Mouse (Mus musculus): Measurements from ENCODE around the gene Tbc1d22a. TPM values are rescaled to one million over a fixed set of nuclear protein-coding genes. Genes with fewer than 3 reads are reported as not detected.
A peak's percentile ranks its signal among the peaks of the same experiment; 100 is the strongest.
"Not testable (repeated sequence)": the region's sequence is repeated elsewhere in the genome, so short reads cannot be mapped to it uniquely, and the experiment has no call there.

Tbc1d22a gene
- polyA plus RNA-seq, 1 experiment from 2014 or later, result 11.9 TPM

DNA sequence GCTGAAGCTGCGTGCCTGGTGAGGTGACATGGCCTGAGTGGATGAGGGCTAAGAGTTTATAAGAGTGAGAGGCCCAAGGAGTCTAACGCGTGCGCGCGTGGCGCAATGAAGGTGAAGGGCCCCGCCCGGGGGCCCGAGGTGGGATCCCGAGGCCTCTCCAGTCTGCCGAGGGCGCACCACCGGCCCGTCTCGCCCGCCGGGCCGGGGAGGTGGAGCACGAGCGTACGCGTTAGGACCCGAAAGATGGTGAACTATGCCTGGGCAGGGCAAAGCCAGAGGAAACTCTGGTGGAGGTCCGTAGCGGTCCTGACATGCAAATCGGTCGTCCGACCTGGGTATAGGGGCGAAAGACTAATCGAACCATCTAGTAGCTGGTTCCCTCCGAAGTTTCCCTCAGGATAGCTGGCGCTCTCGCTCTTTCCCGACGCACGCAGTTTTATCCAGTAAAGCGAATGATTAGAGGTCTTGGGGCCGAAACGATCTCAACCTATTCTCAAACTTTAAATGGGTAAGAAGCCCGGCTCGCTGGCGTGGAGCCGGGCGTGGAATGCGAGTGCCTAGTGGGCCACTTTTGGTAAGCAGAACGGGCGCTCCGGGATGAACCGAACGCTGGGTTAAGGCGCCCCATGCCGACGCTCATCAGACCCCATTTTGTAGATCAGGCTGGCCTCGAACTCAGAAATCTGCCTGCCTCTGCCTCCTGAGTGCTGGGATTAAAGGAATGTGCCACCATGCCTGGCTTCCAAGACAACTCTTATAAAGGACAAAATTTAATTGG, 19.4 kb upstream of the Tbc1d22a start:
- not testable (repeated sequence) for H3K36me3 ChIP-seq (ENCODE audit: control insufficient read depth, insufficient read depth, low read length); DNase-seq; H3K27ac ChIP-seq (replicated peaks; ENCODE audit: low read depth, low read length); H3K9ac ChIP-seq (replicated peaks; ENCODE audit: low read length); H3K9me3 ChIP-seq (ENCODE audit: control insufficient read depth, low read length); H3K4me3 ChIP-seq (replicated peaks; ENCODE audit: low read depth, low read length); H3K27me3 ChIP-seq (ENCODE audit: control insufficient read depth, insufficient read depth, low read length); H3K4me1 ChIP-seq (ENCODE audit: control insufficient read depth, insufficient read depth, low read length); H3K4me2 ChIP-seq (ENCODE audit: low read length)
- WGBS, result 83% methylated on average over 55 of the region's 55 CpGs
- peak; percentile 92 for ATAC-seq (ENCODE audit: low FRiP score, low TSS enrichment)

DNA sequence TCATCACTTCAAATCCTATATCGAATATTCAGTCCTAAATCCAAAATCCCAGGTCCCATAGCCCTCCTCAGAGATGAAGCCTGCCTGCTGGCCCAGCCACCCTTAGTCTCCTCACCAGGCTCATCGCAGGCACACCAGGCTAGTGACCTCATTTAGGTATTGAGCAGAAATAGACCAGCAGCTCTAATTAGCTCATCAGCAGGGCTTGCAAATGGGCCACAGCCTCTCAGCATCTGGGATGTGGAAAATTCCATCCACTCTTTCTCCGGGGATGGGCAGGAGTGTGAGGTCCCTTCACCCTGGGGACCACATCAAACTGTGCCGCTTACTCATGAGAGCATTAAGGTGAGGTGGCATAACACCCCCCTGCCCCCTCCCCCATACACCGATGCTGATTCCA, 15.2 kb upstream of the Tbc1d22a start:
- H3K4me1 ChIP-seq (ENCODE audit: control insufficient read depth, insufficient read depth, low read length), result 0 out of 2 replicates have a peak, but pooled peaks cover 6% of the 10 kb centered on the region
- ATAC-seq (ENCODE audit: low FRiP score, low TSS enrichment) (no peak), DNase-seq (no peak)
- no peak overlapping the region for H3K4me2 ChIP-seq (ENCODE audit: low read length)
- H3K27me3 ChIP-seq (ENCODE audit: control insufficient read depth, insufficient read depth, low read length), result no peaks in the 10 kb centered on the region
- H3K4me3 ChIP-seq (replicated peaks; ENCODE audit: low read depth, low read length), result no peak overlapping the region
- H3K27ac ChIP-seq (replicated peaks; ENCODE audit: low read depth, low read length), result no peak overlapping the region
- 94% methylated on average over 5 of the region's 5 CpGs for WGBS
- H3K9ac ChIP-seq (replicated peaks; ENCODE audit: low read length), result no peak overlapping the region
- no peaks in the 10 kb centered on the region for H3K36me3 ChIP-seq (ENCODE audit: control insufficient read depth, insufficient read depth, low read length)
- H3K9me3 ChIP-seq (ENCODE audit: control insufficient read depth, low read length), result no peaks in the 10 kb centered on the region

GRCm38 (mm10) chr15:86199482-86199881, 14.8 kb upstream of the Tbc1d22a start:
- 0 out of 2 replicates have a peak, but pooled peaks cover 6% of the 10 kb centered on the region for H3K4me1 ChIP-seq (ENCODE audit: control insufficient read depth, insufficient read depth, low read length)
- no peak overlapping the region for H3K4me2 ChIP-seq (ENCODE audit: low read length)
- ATAC-seq (ENCODE audit: low FRiP score, low TSS enrichment), result no peak
- H3K4me3 ChIP-seq (replicated peaks; ENCODE audit: low read depth, low read length), result no peak overlapping the region
- no peaks in the 10 kb centered on the region for H3K9me3 ChIP-seq (ENCODE audit: control insufficient read depth, low read length)
- WGBS, result 73% methylated on average over 4 of the region's 4 CpGs
- no peak overlapping the region for H3K27ac ChIP-seq (replicated peaks; ENCODE audit: low read depth, low read length)
- H3K27me3 ChIP-seq (ENCODE audit: control insufficient read depth, insufficient read depth, low read length), result no peaks in the 10 kb centered on the region
- no peak for DNase-seq
- no peak overlapping the region for H3K9ac ChIP-seq (replicated peaks; ENCODE audit: low read length)
- H3K36me3 ChIP-seq (ENCODE audit: control insufficient read depth, insufficient read depth, low read length), result no peaks in the 10 kb centered on the region

- Histone ChIP-seq H3K9ac (replicated peaks; ENCODE audit: low read length) (no peak overlapping the region), H3K36me3 (ENCODE audit: control insufficient read depth, insufficient read depth, low read length) (no peaks in the 10 kb centered on the region), H3K27ac (replicated peaks; ENCODE audit: low read depth, low read length) (no peak overlapping the region), H3K27me3 (ENCODE audit: control insufficient read depth, insufficient read depth, low read length) (no peaks in the 10 kb centered on the region), H3K4me3 (replicated peaks; ENCODE audit: low read depth, low read length) (no peak overlapping the region), H3K9me3 (ENCODE audit: control insufficient read depth, low read length) (no peaks in the 10 kb centered on the region), H3K4me2 (ENCODE audit: low read length) (no peak overlapping the region), H3K4me1 (ENCODE audit: control insufficient read depth, insufficient read depth, low read length) (0 out of 2 replicates have a peak, but pooled peaks cover 6% of the 10 kb centered on the region)
- DNase-seq (no peak), ATAC-seq (ENCODE audit: low FRiP score, low TSS enrichment) (no peak)
- 62% methylated on average over 4 of the region's 4 CpGs for WGBS
Observed at GRCm38 (mm10) chr15:86200169-86200568, 14.1 kb upstream of the Tbc1d22a start.

DNA sequence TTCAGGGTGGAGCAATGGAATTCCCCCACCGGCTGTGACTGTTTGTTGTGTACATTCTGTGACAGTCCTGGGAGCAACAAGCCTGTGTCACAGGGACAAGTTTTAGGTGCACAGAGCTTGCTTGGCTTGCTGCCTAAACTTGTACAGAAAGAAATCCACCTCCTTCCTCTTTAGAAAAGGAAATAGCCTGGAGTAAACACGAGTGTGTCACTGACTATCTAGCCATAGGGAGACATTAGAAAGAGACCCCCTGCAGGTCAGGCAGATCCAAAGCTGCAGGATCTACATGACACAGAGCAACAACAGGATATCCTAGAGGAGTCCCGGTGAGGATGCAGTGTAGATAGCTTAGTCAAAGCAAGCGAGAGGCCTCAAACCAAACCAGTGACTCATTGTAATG, 13.2 kb upstream of the Tbc1d22a start:
- H3K4me1 ChIP-seq (ENCODE audit: control insufficient read depth, insufficient read depth, low read length), result 0 out of 2 replicates have a peak, but pooled peaks cover 6% of the 10 kb centered on the region
- WGBS, result 34% methylated on average over 4 of the region's 4 CpGs
- no peak overlapping the region for H3K4me3 ChIP-seq (replicated peaks; ENCODE audit: low read depth, low read length)
- no peak overlapping the region for H3K9ac ChIP-seq (replicated peaks; ENCODE audit: low read length)
- H3K9me3 ChIP-seq (ENCODE audit: control insufficient read depth, low read length), result no peaks in the 10 kb centered on the region
- ATAC-seq (ENCODE audit: low FRiP score, low TSS enrichment) (no peak), DNase-seq (peak; percentile 7)
- H3K4me2 ChIP-seq (ENCODE audit: low read length), result no peak overlapping the region
- no peaks in the 10 kb centered on the region for H3K36me3 ChIP-seq (ENCODE audit: control insufficient read depth, insufficient read depth, low read length)
- no peak overlapping the region for H3K27ac ChIP-seq (replicated peaks; ENCODE audit: low read depth, low read length)
- H3K27me3 ChIP-seq (ENCODE audit: control insufficient read depth, insufficient read depth, low read length), result no peaks in the 10 kb centered on the region

- Histone ChIP-seq H3K27ac (replicated peaks; ENCODE audit: low read depth, low read length) (no peak overlapping the region), H3K4me3 (replicated peaks; ENCODE audit: low read depth, low read length) (no peak overlapping the region), H3K27me3 (ENCODE audit: control insufficient read depth, insufficient read depth, low read length) (no peaks in the 10 kb centered on the region), H3K4me1 (ENCODE audit: control insufficient read depth, insufficient read depth, low read length) (0 out of 2 replicates have a peak, but pooled peaks cover 6% of the 10 kb centered on the region), H3K9me3 (ENCODE audit: control insufficient read depth, low read length) (no peaks in the 10 kb centered on the region), H3K9ac (replicated peaks; ENCODE audit: low read length) (no peak overlapping the region), H3K36me3 (ENCODE audit: control insufficient read depth, insufficient read depth, low read length) (no peaks in the 10 kb centered on the region), H3K4me2 (ENCODE audit: low read length) (no peak overlapping the region)
- DNase-seq (peak; percentile 42), ATAC-seq (ENCODE audit: low FRiP score, low TSS enrichment) (no peak)
- 41% methylated on average over 9 of the region's 9 CpGs for WGBS
Observed at GRCm38 (mm10) chr15:86201696-86202330, 12.4 kb upstream of the Tbc1d22a start.

DNA sequence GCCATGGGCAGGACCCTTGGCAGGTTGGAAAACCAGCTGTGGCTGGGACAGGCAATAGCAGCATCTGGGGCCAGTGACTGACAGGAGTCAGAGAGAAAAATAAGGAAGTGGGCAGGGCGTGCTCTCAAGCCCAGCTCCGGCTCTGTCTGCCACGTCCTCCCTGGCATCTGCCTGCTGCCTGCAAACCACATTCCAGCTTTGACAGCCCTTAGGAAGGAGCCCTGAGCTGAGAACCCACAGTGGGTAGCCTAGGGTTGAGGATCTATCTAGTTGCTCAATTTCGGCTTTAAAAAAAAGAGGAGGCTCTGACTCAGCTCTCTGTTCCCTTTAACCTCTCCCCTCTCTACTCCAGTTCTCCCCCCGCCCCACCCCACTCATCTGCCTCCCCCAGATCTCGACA, 11.6 kb upstream of the Tbc1d22a start:
- H3K4me2 ChIP-seq (ENCODE audit: low read length), result no peak overlapping the region
- no peaks in the 10 kb centered on the region for H3K9me3 ChIP-seq (ENCODE audit: control insufficient read depth, low read length)
- no peak overlapping the region for H3K4me3 ChIP-seq (replicated peaks; ENCODE audit: low read depth, low read length)
- WGBS, result 63% methylated on average over 6 of the region's 6 CpGs
- H3K27me3 ChIP-seq (ENCODE audit: control insufficient read depth, insufficient read depth, low read length), result no peaks in the 10 kb centered on the region
- no peak overlapping the region for H3K9ac ChIP-seq (replicated peaks; ENCODE audit: low read length)
- H3K27ac ChIP-seq (replicated peaks; ENCODE audit: low read depth, low read length), result no peak overlapping the region
- 0 out of 2 replicates have a peak, but pooled peaks cover 6% of the 10 kb centered on the region for H3K4me1 ChIP-seq (ENCODE audit: control insufficient read depth, insufficient read depth, low read length)
- H3K36me3 ChIP-seq (ENCODE audit: control insufficient read depth, insufficient read depth, low read length), result no peaks in the 10 kb centered on the region
- ATAC-seq (ENCODE audit: low FRiP score, low TSS enrichment) (no peak), DNase-seq (no peak)

- Histone ChIP-seq H3K4me2 (ENCODE audit: low read length) (no peak overlapping the region), H3K9me3 (ENCODE audit: control insufficient read depth, low read length) (no peaks in the 10 kb centered on the region), H3K27me3 (ENCODE audit: control insufficient read depth, insufficient read depth, low read length) (no peaks in the 10 kb centered on the region), H3K4me3 (replicated peaks; ENCODE audit: low read depth, low read length) (no peak overlapping the region), H3K27ac (replicated peaks; ENCODE audit: low read depth, low read length) (no peak overlapping the region), H3K9ac (replicated peaks; ENCODE audit: low read length) (no peak overlapping the region), H3K36me3 (ENCODE audit: control insufficient read depth, insufficient read depth, low read length) (no peaks in the 10 kb centered on the region), H3K4me1 (ENCODE audit: control insufficient read depth, insufficient read depth, low read length) (0 out of 2 replicates have a peak, but pooled peaks cover 6% of the 10 kb centered on the region)
- ATAC-seq (ENCODE audit: low FRiP score, low TSS enrichment) (no peak), DNase-seq (no peak)
- whole genome bisulfite sequencing, result 79% methylated on average over 7 of the region's 7 CpGs
Observed at GRCm38 (mm10) chr15:86203292-86203793, 10.9 kb upstream of the Tbc1d22a start.

All from midbrain, embryonic 14.5 days (tissue).